Mouse (Mus musculus): ENCODE data around the gene Arpc4. TPM values are rescaled to one million over a fixed set of nuclear protein-coding genes. Genes with fewer than 3 reads are reported as not detected.

Arpc4 gene
- polyA plus RNA-seq, 1 experiment from 2014 or later = 398 TPM

DNA sequence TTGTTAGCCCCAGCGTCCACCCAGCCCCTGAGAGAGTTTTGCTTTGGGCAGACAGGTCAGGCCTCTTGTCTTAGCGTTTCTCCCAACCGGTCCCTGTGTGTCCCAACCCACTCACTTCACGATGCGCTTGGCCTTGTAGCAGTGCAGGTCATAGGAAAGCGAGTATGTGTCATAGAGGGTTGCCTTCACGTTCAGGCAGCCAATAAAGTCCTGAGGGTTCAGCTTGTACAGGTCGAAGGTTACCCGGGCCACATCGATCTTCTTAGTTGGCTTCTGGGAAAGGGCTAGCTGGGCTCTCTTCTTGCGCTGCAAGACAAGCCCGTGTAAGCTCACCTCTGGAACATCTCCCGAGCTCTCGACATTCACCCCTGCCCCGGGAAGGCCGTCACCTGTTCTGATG lies 50.1 kb downstream of the Arpc4 start:
- no peak for ATAC-seq (ENCODE audit: low read depth)
- no peaks in the 10 kb centered on the region for H3K36me3 ChIP-seq (ENCODE audit: control insufficient read depth, insufficient read depth, low read length)
- no peaks in the 10 kb centered on the region for H3K27me3 ChIP-seq (ENCODE audit: control insufficient read depth, insufficient read depth, low read depth, low read length)
- no peaks in the 10 kb centered on the region for H3K4me1 ChIP-seq (replicated peaks; ENCODE audit: control insufficient read depth, insufficient read depth, low read length)
- no peak overlapping the region for H3K4me2 ChIP-seq (ENCODE audit: low read depth, low read length)
- no peak overlapping the region for H3K4me3 ChIP-seq (ENCODE audit: low read length)
- no peak overlapping the region for H3K27ac ChIP-seq (ENCODE audit: low read length)
- no peaks in the 10 kb centered on the region for H3K9me3 ChIP-seq (ENCODE audit: control insufficient read depth, low read length)
- no peak overlapping the region for H3K9ac ChIP-seq (ENCODE audit: low read length)
- 84% methylated on average over 16 of the region's 16 CpGs for WGBS

DNA sequence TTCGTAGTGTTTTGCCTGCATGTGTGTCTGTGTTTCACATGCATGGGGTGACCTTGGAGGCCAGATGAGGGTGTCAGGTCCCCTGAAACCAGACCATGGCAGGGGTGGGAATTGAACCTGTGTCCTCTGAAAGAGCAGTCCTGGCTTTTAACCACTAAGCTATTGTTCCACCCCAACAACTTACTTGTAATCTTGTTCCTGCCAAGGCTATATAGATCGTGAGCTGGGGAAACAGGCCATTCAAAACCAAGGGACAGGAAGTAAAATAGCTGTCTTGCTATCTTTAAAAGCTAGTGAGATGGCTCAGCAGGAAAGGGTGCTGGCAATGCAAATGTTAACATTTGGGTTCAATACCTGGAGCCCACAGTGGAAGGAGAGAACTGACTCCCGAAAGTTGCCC lies 52.0 kb downstream of the Arpc4 start:
- ATAC-seq (ENCODE audit: low read depth) = no peak
- H3K27me3 ChIP-seq (ENCODE audit: control insufficient read depth, insufficient read depth, low read depth, low read length) = no peaks in the 10 kb centered on the region
- no peak overlapping the region for H3K4me2 ChIP-seq (ENCODE audit: low read depth, low read length)
- H3K36me3 ChIP-seq (ENCODE audit: control insufficient read depth, insufficient read depth, low read length) = no peaks in the 10 kb centered on the region
- H3K27ac ChIP-seq (ENCODE audit: low read length) = no peak overlapping the region
- no peak overlapping the region for H3K4me3 ChIP-seq (ENCODE audit: low read length)
- H3K9ac ChIP-seq (ENCODE audit: low read length) = no peak overlapping the region
- no peaks in the 10 kb centered on the region for H3K9me3 ChIP-seq (ENCODE audit: control insufficient read depth, low read length)
- no peaks in the 10 kb centered on the region for H3K4me1 ChIP-seq (replicated peaks; ENCODE audit: control insufficient read depth, insufficient read depth, low read length)
- 77% methylated on average over 3 of the region's 3 CpGs for WGBS

DNA sequence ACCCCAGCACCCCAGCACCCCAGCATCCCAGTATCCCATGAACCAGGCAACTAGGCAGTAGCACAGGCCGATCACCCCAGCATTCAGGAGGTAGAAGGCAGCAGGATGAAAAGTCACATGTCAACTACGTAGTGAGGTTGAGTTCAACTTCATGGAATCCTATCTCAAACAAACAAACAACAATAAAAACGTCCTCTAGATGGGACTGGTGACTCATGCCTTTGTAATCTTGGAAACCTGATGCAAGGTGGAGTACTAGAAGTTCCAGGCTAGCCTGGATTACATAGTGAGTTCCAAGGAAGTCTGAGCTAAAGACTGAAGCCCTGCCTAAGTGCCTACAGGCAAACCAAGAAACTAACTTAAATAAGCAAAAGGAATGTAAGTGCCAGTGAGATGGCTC lies 52.9 kb downstream of the Arpc4 start:
- H3K4me1 ChIP-seq (replicated peaks; ENCODE audit: control insufficient read depth, insufficient read depth, low read length) = no peaks in the 10 kb centered on the region
- H3K27me3 ChIP-seq (ENCODE audit: control insufficient read depth, insufficient read depth, low read depth, low read length) = no peaks in the 10 kb centered on the region
- H3K4me2 ChIP-seq (ENCODE audit: low read depth, low read length) = no peak overlapping the region
- 55% methylated on average over 3 of the region's 3 CpGs for WGBS
- H3K27ac ChIP-seq (ENCODE audit: low read length) = no peak overlapping the region
- ATAC-seq (ENCODE audit: low read depth) = no peak
- no peak overlapping the region for H3K4me3 ChIP-seq (ENCODE audit: low read length)
- H3K36me3 ChIP-seq (ENCODE audit: control insufficient read depth, insufficient read depth, low read length) = no peaks in the 10 kb centered on the region
- no peaks in the 10 kb centered on the region for H3K9me3 ChIP-seq (ENCODE audit: control insufficient read depth, low read length)
- no peak overlapping the region for H3K9ac ChIP-seq (ENCODE audit: low read length)

DNA sequence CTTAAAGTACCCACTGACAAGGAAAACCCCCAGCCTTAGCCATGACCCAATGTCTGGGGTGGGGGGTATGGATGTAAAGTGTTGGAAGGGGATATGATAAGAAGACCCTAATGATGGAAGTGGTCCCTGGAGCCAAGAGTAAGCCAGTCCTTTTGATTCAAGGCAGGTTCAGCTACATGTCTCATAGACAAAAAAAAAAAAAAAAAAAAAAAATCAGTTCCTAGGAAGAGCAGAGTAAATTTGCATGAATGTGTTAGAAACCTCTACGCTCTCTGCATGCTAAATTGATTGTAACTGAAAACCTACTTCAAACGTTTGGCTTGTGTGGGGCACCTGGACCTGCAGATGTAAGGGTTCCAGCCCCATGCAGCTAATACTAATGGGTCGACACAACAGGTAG lies 53.9 kb downstream of the Arpc4 start:
- no peaks in the 10 kb centered on the region for H3K9me3 ChIP-seq (ENCODE audit: control insufficient read depth, low read length)
- H3K9ac ChIP-seq (ENCODE audit: low read length) = no peak overlapping the region
- H3K27ac ChIP-seq (ENCODE audit: low read length) = no peak overlapping the region
- no peaks in the 10 kb centered on the region for H3K36me3 ChIP-seq (ENCODE audit: control insufficient read depth, insufficient read depth, low read length)
- H3K4me2 ChIP-seq (ENCODE audit: low read depth, low read length) = no peak overlapping the region
- no peaks in the 10 kb centered on the region for H3K4me1 ChIP-seq (replicated peaks; ENCODE audit: control insufficient read depth, insufficient read depth, low read length)
- no peak overlapping the region for H3K4me3 ChIP-seq (ENCODE audit: low read length)
- no peak for ATAC-seq (ENCODE audit: low read depth)
- no peaks in the 10 kb centered on the region for H3K27me3 ChIP-seq (ENCODE audit: control insufficient read depth, insufficient read depth, low read depth, low read length)
- 54% methylated on average over 3 of the region's 3 CpGs for WGBS

GRCm38 (mm10) chr6:113433661-113434060 lies 55.7 kb downstream of the Arpc4 start:
- H3K27me3 ChIP-seq (ENCODE audit: control insufficient read depth, insufficient read depth, low read depth, low read length) = no peaks in the 10 kb centered on the region
- ATAC-seq (ENCODE audit: low read depth) = no peak
- no peak overlapping the region for H3K4me2 ChIP-seq (ENCODE audit: low read depth, low read length)
- H3K9ac ChIP-seq (ENCODE audit: low read length) = no peak overlapping the region
- H3K27ac ChIP-seq (ENCODE audit: low read length) = no peak overlapping the region
- no peaks in the 10 kb centered on the region for H3K4me1 ChIP-seq (replicated peaks; ENCODE audit: control insufficient read depth, insufficient read depth, low read length)
- 59% methylated on average over 3 of the region's 3 CpGs for whole genome bisulfite sequencing
- H3K9me3 ChIP-seq (ENCODE audit: control insufficient read depth, low read length) = no peaks in the 10 kb centered on the region
- no peaks in the 10 kb centered on the region for H3K36me3 ChIP-seq (ENCODE audit: control insufficient read depth, insufficient read depth, low read length)
- H3K4me3 ChIP-seq (ENCODE audit: low read length) = no peak overlapping the region

GRCm38 (mm10) chr6:113434691-113435090 lies 56.8 kb downstream of the Arpc4 start:
- Histone ChIP-seq H3K4me1 (replicated peaks; ENCODE audit: control insufficient read depth, insufficient read depth, low read length) (no peaks in the 10 kb centered on the region), H3K27ac (ENCODE audit: low read length) (no peak overlapping the region), H3K4me3 (ENCODE audit: low read length) (no peak overlapping the region), H3K4me2 (ENCODE audit: low read depth, low read length) (no peak overlapping the region), H3K9me3 (ENCODE audit: control insufficient read depth, low read length) (no peaks in the 10 kb centered on the region), H3K9ac (ENCODE audit: low read length) (no peak overlapping the region), H3K27me3 (ENCODE audit: control insufficient read depth, insufficient read depth, low read depth, low read length) (no peaks in the 10 kb centered on the region), H3K36me3 (ENCODE audit: control insufficient read depth, insufficient read depth, low read length) (no peaks in the 10 kb centered on the region)
- 66% methylated on average over 7 of the region's 7 CpGs for WGBS
- ATAC-seq (ENCODE audit: low read depth) = no peak

DNA sequence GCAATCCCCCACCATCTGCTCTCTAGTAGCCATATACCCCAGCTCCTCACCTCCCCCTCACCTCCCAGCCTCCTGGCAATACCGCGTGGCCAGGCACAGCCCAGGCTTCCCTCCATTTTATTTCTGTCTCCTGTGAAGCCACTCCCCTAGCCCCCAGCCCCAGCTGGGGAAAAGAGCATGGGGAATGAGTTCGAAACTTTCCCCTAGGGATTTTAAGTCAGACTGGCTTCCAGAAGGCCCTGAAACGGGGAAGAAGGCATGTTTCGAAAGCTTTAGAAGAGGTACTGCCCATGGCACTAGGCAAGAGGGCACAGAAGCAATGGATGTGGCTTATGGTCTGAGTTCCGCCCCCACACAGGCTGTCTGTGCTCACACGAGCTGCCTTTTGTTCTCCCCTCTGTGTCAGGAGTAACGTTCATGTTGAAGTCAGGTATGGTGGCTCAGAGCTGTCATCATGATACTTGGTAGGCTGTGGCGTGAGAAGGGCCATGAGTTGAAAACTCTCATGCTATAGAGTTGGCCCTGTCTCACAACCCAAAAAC lies 57.8 kb downstream of the Arpc4 start, which contains the start of gene Cidec:
Gene Cidec, minus strand, starts transcription at position 97 of the 542 bp plus-strand sequence.
- Histone ChIP-seq H3K36me3 (ENCODE audit: control insufficient read depth, insufficient read depth, low read length) (no peaks in the 10 kb centered on the region), H3K4me2 (ENCODE audit: low read depth, low read length) (no peak within 1 kb of the TSS), H3K9me3 (ENCODE audit: control insufficient read depth, low read length) (no peaks in the 10 kb centered on the region), H3K4me1 (replicated peaks; ENCODE audit: control insufficient read depth, insufficient read depth, low read length) (no peaks in the 10 kb centered on the region), H3K4me3 (ENCODE audit: low read length) (no peak within 1 kb of the TSS), H3K27me3 (ENCODE audit: control insufficient read depth, insufficient read depth, low read depth, low read length) (no peaks in the 10 kb centered on the region), H3K27ac (ENCODE audit: low read length) (no peak within 1 kb of the TSS), H3K9ac (ENCODE audit: low read length) (no peak within 1 kb of the TSS)
- no peak for ATAC-seq (ENCODE audit: low read depth)
- WGBS = 75% methylated on average over 9 of the region's 9 CpGs

DNA sequence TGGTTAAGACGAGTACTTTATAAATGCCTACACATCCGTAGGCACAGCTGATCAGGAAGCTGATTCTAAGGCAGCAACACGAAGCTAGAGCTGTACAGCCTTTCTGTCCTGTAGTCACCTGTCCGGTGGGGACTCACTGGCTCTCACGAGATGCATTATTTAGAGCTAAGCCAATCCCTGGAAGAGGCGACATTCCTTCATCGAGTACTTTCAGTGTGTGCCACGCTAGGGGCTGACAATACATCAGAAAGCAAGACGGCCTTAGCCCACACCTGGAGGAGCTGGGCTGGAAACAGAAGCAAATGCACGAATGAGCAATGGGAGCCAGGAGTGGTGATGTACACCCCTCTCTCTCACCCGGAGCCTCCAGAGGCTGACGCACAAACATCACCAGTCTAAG lies 59.2 kb downstream of the Arpc4 start:
- WGBS = 67% methylated on average over 12 of the region's 12 CpGs
- H3K4me2 ChIP-seq (ENCODE audit: low read depth, low read length) = no peak overlapping the region
- H3K4me1 ChIP-seq (replicated peaks; ENCODE audit: control insufficient read depth, insufficient read depth, low read length) = no peaks in the 10 kb centered on the region
- H3K36me3 ChIP-seq (ENCODE audit: control insufficient read depth, insufficient read depth, low read length) = no peaks in the 10 kb centered on the region
- H3K27ac ChIP-seq (ENCODE audit: low read length) = no peak overlapping the region
- H3K27me3 ChIP-seq (ENCODE audit: control insufficient read depth, insufficient read depth, low read depth, low read length) = no peaks in the 10 kb centered on the region
- no peaks in the 10 kb centered on the region for H3K9me3 ChIP-seq (ENCODE audit: control insufficient read depth, low read length)
- no peak overlapping the region for H3K9ac ChIP-seq (ENCODE audit: low read length)
- H3K4me3 ChIP-seq (ENCODE audit: low read length) = no peak overlapping the region
- no peak for ATAC-seq (ENCODE audit: low read depth)

DNA sequence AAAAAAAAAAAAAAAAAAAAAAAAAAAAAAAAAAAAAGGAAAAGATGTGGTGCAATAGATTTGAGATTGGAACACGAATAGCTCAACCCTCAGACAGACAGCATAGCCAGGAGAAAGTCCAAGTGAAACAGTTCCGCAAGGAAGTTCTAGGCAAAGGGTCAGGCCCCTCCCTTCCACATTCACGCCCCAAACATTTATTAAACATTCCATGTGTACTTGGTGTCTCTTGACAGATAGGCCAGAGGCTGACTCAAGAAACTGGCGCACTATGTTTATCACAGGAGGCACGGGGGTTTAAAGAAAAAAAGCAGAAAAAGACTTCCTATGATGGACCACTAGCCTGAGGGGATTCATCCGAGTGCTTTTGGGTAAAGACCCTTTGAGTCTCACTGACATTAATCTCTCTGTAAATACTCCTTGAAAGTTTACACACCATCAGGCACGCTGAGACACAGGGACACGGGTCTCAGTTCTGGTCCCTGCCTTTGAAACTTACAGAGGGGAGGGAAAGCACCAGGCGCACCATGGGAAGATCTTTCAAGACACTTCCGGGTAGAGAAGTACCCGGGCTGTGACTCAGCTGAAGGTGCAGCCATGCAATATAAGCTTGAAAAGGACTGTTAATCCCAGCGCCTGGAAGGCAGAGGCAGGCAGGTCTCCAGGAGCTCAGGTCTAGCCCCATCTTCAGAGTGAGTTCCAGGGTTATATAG lies 61.0 kb downstream of the Arpc4 start:
- H3K4me2 ChIP-seq (ENCODE audit: low read depth, low read length) = no peak overlapping the region
- peaks cover 5% of the 10 kb centered on the region; the same call in 1 of the 2 replicates for H3K4me1 ChIP-seq (replicated peaks; ENCODE audit: control insufficient read depth, insufficient read depth, low read length)
- no peak for ATAC-seq (ENCODE audit: low read depth)
- no peaks in the 10 kb centered on the region for H3K27me3 ChIP-seq (ENCODE audit: control insufficient read depth, insufficient read depth, low read depth, low read length)
- WGBS = 33% methylated on average over 12 of the region's 12 CpGs
- H3K9me3 ChIP-seq (ENCODE audit: control insufficient read depth, low read length) = no peaks in the 10 kb centered on the region
- no peak overlapping the region for H3K4me3 ChIP-seq (ENCODE audit: low read length)
- no peak overlapping the region for H3K27ac ChIP-seq (ENCODE audit: low read length)
- H3K36me3 ChIP-seq (ENCODE audit: control insufficient read depth, insufficient read depth, low read length) = no peaks in the 10 kb centered on the region
- no peak overlapping the region for H3K9ac ChIP-seq (ENCODE audit: low read length)
